Mouse (Mus musculus) right cerebral cortex, adult 18-20 months (tissue): ENCODE results near the gene Kif5c.

Experiments
- DNase-seq: peaks from one replicate; pipeline ENCODE4 v3.0.0; 2022; ENCODE audit warnings: mixed read lengths

Kif5c gene

DNA sequence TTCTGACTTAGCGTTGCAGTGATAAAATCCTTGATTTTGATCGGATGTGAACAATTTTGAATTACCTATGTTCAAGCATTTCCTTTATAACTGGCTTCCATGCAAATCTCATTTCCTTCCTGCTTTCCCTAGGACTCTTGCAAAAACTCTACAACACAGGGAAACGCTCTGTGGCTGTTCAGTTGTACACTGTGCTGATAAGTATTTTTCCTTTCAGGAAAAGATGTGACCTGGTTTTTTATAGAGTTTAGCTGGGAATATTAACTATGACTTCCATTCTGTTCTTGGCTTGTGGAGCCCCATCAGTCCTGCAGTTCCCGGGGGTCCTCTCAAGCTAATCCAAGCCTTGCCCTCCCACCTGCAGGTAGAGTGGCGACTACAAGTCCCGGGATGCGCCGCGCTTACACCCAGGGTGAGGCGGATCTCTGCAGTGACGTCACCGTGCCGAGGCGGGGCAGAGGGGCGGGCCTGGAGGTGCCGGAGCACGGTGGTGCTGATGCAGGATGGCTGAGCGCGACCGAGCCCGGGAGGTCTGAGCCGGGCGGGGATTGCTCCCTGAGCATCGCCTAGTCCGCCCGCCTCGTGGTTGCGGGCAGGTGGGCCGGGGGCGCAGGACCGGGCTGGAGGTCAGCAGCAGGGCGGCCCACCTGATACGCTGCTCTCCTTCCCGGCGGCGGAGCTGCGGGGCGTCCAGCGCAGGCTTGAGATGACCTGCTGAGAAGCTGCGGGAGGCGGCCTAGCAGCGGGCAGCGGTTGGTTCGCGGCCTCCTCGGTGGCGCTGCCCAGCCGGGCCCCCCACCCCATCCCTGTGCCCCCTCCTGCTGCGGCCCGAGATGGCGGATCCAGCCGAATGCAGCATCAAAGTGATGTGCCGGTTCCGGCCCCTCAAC, at the start of gene Kif5c:
Gene Kif5c, plus strand, starts transcription at position 470 of the 890 bp plus-strand sequence.
- DNase-seq, result peak; percentile 97

GRCm38 (mm10) chr2:49569862-49570777, 49.0 kb upstream of the Kif5c start:
- peak; percentile 28 for DNase-seq

GRCm38 (mm10) chr2:49570778-49571101, 48.4 kb upstream of the Kif5c start:
- no peak for DNase-seq

- DNase-seq, result no peak
These were observed 47.8 kb upstream of the Kif5c start for GRCm38 (mm10) chr2:49571159-49571920.

- peak; percentile 87 for DNase-seq
These were observed 46.9 kb upstream of the Kif5c start for GRCm38 (mm10) chr2:49572111-49572642.

DNA sequence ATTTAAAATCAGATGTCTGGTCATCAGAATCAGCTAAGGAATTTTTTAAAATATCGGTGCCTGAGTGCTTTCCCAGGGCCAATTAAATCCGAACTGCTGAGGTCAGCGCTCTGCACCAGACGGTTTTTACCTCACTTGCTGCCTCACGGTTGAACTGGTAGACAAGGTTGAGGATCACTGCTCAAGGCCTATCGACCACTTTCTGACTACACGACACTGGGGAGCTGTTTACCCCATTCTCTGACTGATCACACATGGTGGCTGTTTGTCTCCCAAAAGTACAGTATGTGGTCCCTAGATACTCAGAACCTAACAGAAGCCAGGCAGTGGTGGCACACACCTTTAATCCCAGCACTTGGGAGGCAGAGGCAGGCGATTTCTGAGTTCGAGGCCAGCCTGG, 46.4 kb upstream of the Kif5c start:
- no peak for DNase-seq

GRCm38 (mm10) chr2:49573282-49573681, 45.8 kb upstream of the Kif5c start:
- DNase-seq, result no peak

DNA sequence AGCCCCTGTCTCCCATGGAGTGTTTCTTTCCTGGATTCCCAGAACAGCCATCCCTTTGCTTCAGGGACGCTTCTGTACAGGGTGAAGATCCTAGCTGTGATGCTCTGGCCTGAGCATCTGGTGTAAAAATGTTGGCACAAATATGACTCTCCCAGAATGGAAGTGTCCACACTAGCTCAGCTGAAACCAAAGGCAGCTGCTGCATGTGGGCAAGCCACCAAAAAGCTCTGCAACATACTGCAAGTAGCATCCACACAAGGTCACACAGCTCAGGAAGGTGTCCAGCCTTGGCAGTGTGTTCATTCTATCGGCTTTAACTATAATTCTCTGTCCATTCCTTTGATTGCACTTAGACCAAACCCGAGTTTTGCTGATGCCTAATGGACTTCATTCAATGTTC, 38.5 kb upstream of the Kif5c start:
- DNase-seq, result peak; percentile 27

GRCm38 (mm10) chr2:49582546-49582945, 36.6 kb upstream of the Kif5c start:
- DNase-seq, result no peak

- DNase-seq, result no peak
These were observed 35.8 kb upstream of the Kif5c start for GRCm38 (mm10) chr2:49583311-49583710.

- no peak for DNase-seq
These were observed 28.6 kb upstream of the Kif5c start for GRCm38 (mm10) chr2:49590450-49590849.

GRCm38 (mm10) chr2:49592926-49593325, 26.2 kb upstream of the Kif5c start:
- DNase-seq, result no peak

GRCm38 (mm10) chr2:49594886-49595285, 24.2 kb upstream of the Kif5c start:
- DNase-seq, result no peak

GRCm38 (mm10) chr2:49596318-49596717, 22.8 kb upstream of the Kif5c start:
- no peak for DNase-seq

GRCm38 (mm10) chr2:49600021-49600681, 18.9 kb upstream of the Kif5c start:
- no peak for DNase-seq

DNA sequence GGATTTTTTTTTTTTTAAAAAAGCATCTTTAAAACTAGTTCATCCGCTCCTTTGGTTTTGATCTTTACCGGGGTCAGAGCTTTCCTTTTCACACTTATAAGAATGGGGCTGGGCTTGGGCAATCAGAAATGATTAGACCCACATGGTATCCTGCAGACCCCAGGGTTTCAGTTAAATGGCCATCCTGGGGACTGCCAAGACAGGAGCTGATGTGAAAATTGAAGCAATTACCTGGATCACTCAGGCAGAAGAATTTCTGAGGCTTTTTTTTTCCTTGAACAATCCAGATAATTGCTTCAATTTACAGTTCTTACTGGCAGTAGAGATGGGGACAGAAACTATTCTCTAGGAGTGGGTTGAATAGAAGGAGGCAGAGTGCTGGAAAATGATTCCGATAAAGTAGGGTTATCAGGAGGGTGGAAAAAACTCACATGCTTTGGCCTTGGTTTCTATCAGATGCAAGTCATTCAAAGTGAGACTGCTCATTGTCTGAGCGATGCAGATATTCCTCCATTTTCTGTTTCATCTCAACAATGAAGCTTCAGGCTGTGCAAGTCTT, 16.2 kb upstream of the Kif5c start:
- no peak for DNase-seq

- peak; percentile 56 for DNase-seq
These were observed 9.5 kb upstream of the Kif5c start for GRCm38 (mm10) chr2:49609611-49610010.

DNA sequence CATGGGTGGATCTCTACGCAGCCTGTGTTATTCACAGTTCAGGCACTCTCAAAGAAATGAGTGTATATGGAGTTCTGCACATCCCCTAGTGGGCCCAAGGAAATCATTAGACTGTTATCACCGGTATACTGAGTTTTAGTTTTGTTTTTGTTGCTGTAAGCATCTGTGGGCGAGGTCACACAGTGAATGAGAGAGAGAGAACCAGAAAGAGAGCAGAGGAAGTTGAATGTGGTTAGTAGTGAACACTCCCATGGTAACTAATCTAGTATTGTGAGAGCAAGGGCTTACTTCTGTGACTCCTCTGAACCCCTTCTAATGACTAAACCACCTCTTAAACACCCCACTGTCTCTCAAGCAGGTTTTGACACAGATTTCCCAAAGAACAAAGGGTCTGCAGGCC, 2.3 kb upstream of the Kif5c start:
- no peak for DNase-seq

- DNase-seq, result peak; percentile 35
These were observed 823 bp downstream of the Kif5c start for GRCm38 (mm10) chr2:49619719-49620522.

DNA sequence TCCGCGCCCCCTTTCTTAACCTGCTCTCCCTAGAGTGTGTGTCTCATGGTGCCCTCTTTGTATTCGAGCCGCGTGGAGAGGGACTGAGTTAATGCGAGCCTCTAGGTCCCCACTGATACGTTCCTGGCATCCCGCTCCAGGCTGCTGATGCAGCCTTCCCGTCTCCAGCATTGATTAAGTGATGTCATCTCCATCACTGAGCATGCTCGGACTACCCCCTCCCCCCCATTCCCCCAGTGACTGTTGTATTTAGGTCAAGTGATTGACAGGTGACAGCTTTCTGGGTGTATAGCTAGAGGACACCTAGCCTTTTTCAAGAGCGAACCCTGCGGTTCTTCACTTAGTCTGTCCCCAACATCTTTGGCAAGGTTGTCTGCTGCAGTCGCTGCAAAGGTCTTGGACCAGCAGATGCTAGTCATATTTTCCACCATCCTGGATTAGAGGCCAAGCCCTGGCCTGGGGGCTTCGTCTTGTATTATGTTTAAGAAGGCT, 1.6 kb downstream of the Kif5c start:
- peak; percentile 53 for DNase-seq

DNA sequence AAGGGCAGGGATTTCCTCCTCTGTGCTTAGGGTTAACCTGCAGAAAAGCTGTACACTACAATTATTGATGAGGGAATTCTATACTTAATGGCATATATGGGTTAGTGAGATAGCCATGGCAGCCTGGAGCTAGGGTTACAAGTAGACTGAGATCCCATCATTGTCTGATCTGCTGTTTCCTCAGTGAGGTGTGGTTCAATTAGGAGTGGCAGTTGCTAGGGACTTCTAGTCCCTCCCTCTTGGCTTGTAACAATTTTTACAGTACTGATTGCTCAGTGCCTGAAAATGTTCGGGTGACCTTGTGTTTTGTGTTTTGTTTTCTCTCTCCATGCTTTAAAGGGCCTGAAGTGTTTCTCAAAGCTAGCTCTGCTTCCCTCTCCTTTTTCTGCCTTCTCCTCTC, 2.1 kb downstream of the Kif5c start:
- no peak for DNase-seq
